In the genomic region with DNA sequence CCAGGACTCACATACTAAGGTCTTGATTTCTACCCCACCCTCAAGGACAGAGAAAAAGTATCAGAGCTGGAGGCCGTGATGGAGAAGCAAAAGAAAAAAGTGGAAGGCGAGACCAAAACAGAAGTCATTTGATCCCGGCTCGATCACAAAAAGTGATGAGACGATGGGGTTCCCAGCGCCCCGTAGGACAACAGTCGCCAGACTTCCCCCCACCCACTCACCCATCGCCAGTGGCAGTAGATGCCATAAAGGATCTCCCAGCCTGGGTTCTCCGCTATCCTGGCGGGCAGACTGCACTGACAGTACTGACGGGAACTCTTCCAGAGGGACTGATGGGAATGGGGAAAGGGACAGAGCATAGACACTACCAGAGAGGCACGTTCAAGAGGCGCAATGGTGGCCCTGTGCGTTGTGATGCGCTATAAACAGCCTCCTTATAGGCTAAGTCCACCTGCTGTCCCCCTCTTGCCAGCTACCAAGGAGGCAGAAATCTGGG, we compare ENCODE assay signal across 8 mouse cellular contexts. TPM values are rescaled to one million over a fixed set of nuclear protein-coding genes. Genes with fewer than 3 reads are reported as not detected.
DNase-seq lines count a peak whose midpoint lies in the region; ATAC-seq and TF ChIP-seq lines count a peak whose summit lies in the region.

No protein-coding gene starts in this region.

- peak overlapping the region; percentile 96 for H3K27ac ChIP-seq in heart, embryonic 10.5 days
- H3K27ac ChIP-seq in forebrain, embryonic 15.5 days (replicated peaks): peak overlapping the region; percentile 62; the same call in 1 of the 2 replicates
- H3K27ac ChIP-seq in liver, embryonic 13.5 days: no peak overlapping the region; the same call in 1 of the 2 replicates

- DNase-seq in heart, embryonic 10.5 days (ENCODE audit: low spot score): no peak
- DNase-seq in heart, adult 8-10 months (ENCODE audit: low spot score): no peak
- DNase-seq in liver, embryonic 13.5 days: no peak
- DNase-seq in frontal cortex, postnatal 10 days (ENCODE audit: low spot score in 2 of 2): no peak
- DNase-seq in adrenal gland, adult 8-10 months: no peak
- no peak for DNase-seq in kidney, postnatal 25 days

- H3K9me3 ChIP-seq in heart, embryonic 10.5 days: no peaks in the 10 kb centered on the region
- H3K9me3 ChIP-seq in E14TG2a.4 (ENCODE audit: low read length): no peaks in the 10 kb centered on the region
- no peaks in the 10 kb centered on the region for H3K9me3 ChIP-seq in forebrain, embryonic 15.5 days
- H3K9me3 ChIP-seq in liver, embryonic 13.5 days (replicated peaks): no peaks in the 10 kb centered on the region

- no peak for TF ChIP-seq CTCF in E14TG2a.4 (conservative IDR thresholded peaks at IDR 0.05; ENCODE audit: low read length)

- H3K4me3 ChIP-seq in heart, embryonic 10.5 days: peak overlapping the region; percentile 74
- H3K4me3 ChIP-seq in E14TG2a.4 (replicated peaks; ENCODE audit: low read length): peak overlapping the region; percentile 88
- H3K4me3 ChIP-seq in forebrain, embryonic 15.5 days: peak overlapping the region; percentile 52
- H3K4me3 ChIP-seq in liver, embryonic 13.5 days (replicated peaks): peak overlapping the region; percentile 43

- peaks cover 26% of the 10 kb centered on the region for H3K27me3 ChIP-seq in heart, embryonic 10.5 days (ENCODE audit: insufficient read depth, poor library complexity, severe bottlenecking)
- peaks cover 25% of the 10 kb centered on the region for H3K27me3 ChIP-seq in E14TG2a.4 (ENCODE audit: insufficient read depth, low read length)
- peaks cover 12% of the 10 kb centered on the region for H3K27me3 ChIP-seq in forebrain, embryonic 15.5 days
- peaks cover 53% of the 10 kb centered on the region for H3K27me3 ChIP-seq in liver, embryonic 13.5 days

- peak overlapping the region; percentile 92 for H3K4me2 ChIP-seq in forebrain, embryonic 15.5 days (replicated peaks)
- H3K4me2 ChIP-seq in liver, embryonic 13.5 days: peak overlapping the region; percentile 57

- H3K9ac ChIP-seq in forebrain, embryonic 15.5 days (replicated peaks): peak overlapping the region; percentile 52
- H3K9ac ChIP-seq in liver, embryonic 13.5 days: no peak overlapping the region

- ATAC-seq in forebrain, embryonic 15.5 days (replicated peaks): 0 out of 2 replicates have a peak, but pooled peaks have one; percentile 11
- ATAC-seq in liver, embryonic 13.5 days (ENCODE audit: low read depth): no peak

- peaks cover 31% of the 10 kb centered on the region for H3K36me3 ChIP-seq in heart, embryonic 10.5 days
- H3K36me3 ChIP-seq in E14TG2a.4 (ENCODE audit: insufficient read depth, low read length): peaks cover 40% of the 10 kb centered on the region
- H3K36me3 ChIP-seq in forebrain, embryonic 15.5 days: peaks cover 32% of the 10 kb centered on the region
- peaks cover 32% of the 10 kb centered on the region for H3K36me3 ChIP-seq in liver, embryonic 13.5 days

- H3K4me1 ChIP-seq in heart, embryonic 10.5 days: peaks cover 28% of the 10 kb centered on the region
- H3K4me1 ChIP-seq in E14TG2a.4 (replicated peaks; ENCODE audit: low read depth, low read length): peaks cover 58% of the 10 kb centered on the region
- peaks cover 17% of the 10 kb centered on the region for H3K4me1 ChIP-seq in forebrain, embryonic 15.5 days
- peaks cover 18% of the 10 kb centered on the region; the same call in 1 of the 2 replicates for H3K4me1 ChIP-seq in liver, embryonic 13.5 days (replicated peaks)

- WGBS in heart, embryonic 10.5 days: 4% methylated on average over 16 of the region's 16 CpGs
- 2% methylated on average over 16 of the region's 16 CpGs for WGBS in forebrain, embryonic 15.5 days
- 7% methylated on average over 16 of the region's 16 CpGs for WGBS in liver, embryonic 13.5 days (ENCODE audit: insufficient replicate concordance)

RNA-seq across cellular contexts. Expression of gene Eps8l1, which starts 18.4 kb away (rescaled TPM):
- 1.7 and 4.6 TPM in 2 replicates for polyA plus RNA-seq in heart, embryonic 10.5 days (2016; fragmentation: Nextera tagmentation; extraction: Ambion mirVana)
- 1 to 10 TPM; 1.3 to 5.8 (median 3.6) TPM for total RNA-seq in heart, adult 8-10 months (2022)
- 7.0 TPM in 2 replicates for polyA plus RNA-seq in forebrain, embryonic 15.5 days (2015; fragmentation: Nextera tagmentation; extraction: Ambion mirVana)
- 1.4 TPM in 2 replicates for polyA plus RNA-seq in liver, embryonic 13.5 days (2015; fragmentation: Nextera tagmentation; extraction: Ambion mirVana)
- 1 to 10 TPM; 2.0 to 6.7 (median 3.9) TPM for total RNA-seq in adrenal gland, adult 8-10 months (2022)

RNA-seq across cellular contexts. Expression of gene Ppp1r12c, which starts 22.6 kb away (rescaled TPM):
- 30.9 and 46.0 TPM in 2 replicates for polyA plus RNA-seq in heart, embryonic 10.5 days (2016; fragmentation: Nextera tagmentation; extraction: Ambion mirVana)
- 10 to 100 TPM; 55.6 to 74.8 (median 61.6) TPM for total RNA-seq in heart, adult 8-10 months (2022)
- polyA plus RNA-seq in forebrain, embryonic 15.5 days (2015; fragmentation: Nextera tagmentation; extraction: Ambion mirVana): 48.4 and 50.3 TPM in 2 replicates
- polyA plus RNA-seq in liver, embryonic 13.5 days (2015; fragmentation: Nextera tagmentation; extraction: Ambion mirVana): 17.1 and 18.8 TPM in 2 replicates
- total RNA-seq in adrenal gland, adult 8-10 months (2022): 100 to 1,000 TPM in 3 of 4 experiments, 10 to 100 TPM in 1; 76.7 to 152 (median 113) TPM

RNA-seq across cellular contexts. Expression of gene Rdh13, which starts 33.4 kb away (rescaled TPM):
- 32.9 and 37.0 TPM in 2 replicates for polyA plus RNA-seq in heart, embryonic 10.5 days (2016; fragmentation: Nextera tagmentation; extraction: Ambion mirVana)
- 10 to 100 TPM; 28.9 to 38.3 (median 32.6) TPM for total RNA-seq in heart, adult 8-10 months (2022)
- polyA plus RNA-seq in forebrain, embryonic 15.5 days (2015; fragmentation: Nextera tagmentation; extraction: Ambion mirVana): 34.8 and 37.3 TPM in 2 replicates
- polyA plus RNA-seq in liver, embryonic 13.5 days (2015; fragmentation: Nextera tagmentation; extraction: Ambion mirVana): 7.7 and 7.9 TPM in 2 replicates
- 10 to 100 TPM; 16.7 to 21.4 (median 18.1) TPM for total RNA-seq in adrenal gland, adult 8-10 months (2022)

RNA-seq across cellular contexts. Expression of gene Tnnt1, which starts 37.3 kb away (rescaled TPM):
- polyA plus RNA-seq in heart, embryonic 10.5 days (2016; fragmentation: Nextera tagmentation; extraction: Ambion mirVana): 97.0 and 167 TPM in 2 replicates
- 10 to 100 TPM; 12.4 to 22.1 (median 19.0) TPM for total RNA-seq in heart, adult 8-10 months (2022)
- polyA plus RNA-seq in forebrain, embryonic 15.5 days (2015; fragmentation: Nextera tagmentation; extraction: Ambion mirVana): 2.5 and 2.6 TPM in 2 replicates
- 13.2 and 13.4 TPM in 2 replicates for polyA plus RNA-seq in liver, embryonic 13.5 days (2015; fragmentation: Nextera tagmentation; extraction: Ambion mirVana)
- 1 to 10 TPM in 2 of 4 experiments, under 1 TPM in 2; 0.46 to 1.5 (median 1.1) TPM for total RNA-seq in adrenal gland, adult 8-10 months (2022)

RNA-seq across cellular contexts. Expression of gene Tnni3, which starts 45.2 kb away (rescaled TPM):
- polyA plus RNA-seq in heart, embryonic 10.5 days (2016; fragmentation: Nextera tagmentation; extraction: Ambion mirVana): 960 and 1,463 TPM in 2 replicates
- over 10,000 TPM in 3 of 4 experiments, 1,000 to 10,000 TPM in 1; 9,443 to 11,840 (median 11,050) TPM for total RNA-seq in heart, adult 8-10 months (2022)
- polyA plus RNA-seq in forebrain, embryonic 15.5 days (2015; fragmentation: Nextera tagmentation; extraction: Ambion mirVana): 1.8 and 1.9 TPM in 2 replicates
- 1.1 and 4.5 TPM in 2 replicates for polyA plus RNA-seq in liver, embryonic 13.5 days (2015; fragmentation: Nextera tagmentation; extraction: Ambion mirVana)
- total RNA-seq in adrenal gland, adult 8-10 months (2022): 1 to 10 TPM; 1.3 to 3.1 (median 2.5) TPM
